Mouse (Mus musculus): Measurements from ENCODE around the gene Spon1.

Spon1 gene

DNA sequence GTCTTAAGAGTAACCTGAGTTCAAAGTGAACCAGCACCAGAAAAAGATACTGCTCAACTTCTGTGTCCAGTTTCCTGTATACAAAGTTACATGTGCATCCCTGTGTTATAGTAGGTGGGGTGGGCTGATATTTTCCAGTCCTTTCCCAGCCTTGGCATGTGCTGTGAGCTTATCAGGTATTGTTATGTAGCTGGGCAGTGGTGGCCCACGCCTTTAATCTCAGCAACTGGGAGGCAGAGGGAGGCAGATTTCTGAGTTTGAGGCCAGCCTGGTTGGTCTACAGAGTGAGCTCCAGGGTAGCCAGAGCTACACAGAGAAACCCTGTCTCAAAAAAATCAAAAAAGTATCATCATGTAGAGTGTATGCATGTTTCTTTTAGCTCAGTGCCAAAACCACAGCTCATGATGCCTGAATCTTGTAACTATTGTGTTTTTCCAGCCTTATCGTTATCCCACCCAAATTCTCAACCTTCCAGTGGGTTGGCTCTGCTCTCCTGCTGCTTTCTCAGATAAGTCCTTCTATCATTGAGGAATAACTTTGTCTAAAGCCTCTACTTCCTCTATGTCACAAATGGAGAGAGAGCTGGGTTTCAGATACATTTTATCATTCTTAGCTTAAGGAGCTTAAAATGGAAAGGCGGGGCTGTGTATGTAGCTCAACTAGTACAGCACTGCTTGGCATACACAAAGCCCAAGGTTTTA lies 137.5 kb downstream of the Spon1 start:
- DNase-seq (ENCODE audit: low spot score in 2 of 2), result no peak

DNA sequence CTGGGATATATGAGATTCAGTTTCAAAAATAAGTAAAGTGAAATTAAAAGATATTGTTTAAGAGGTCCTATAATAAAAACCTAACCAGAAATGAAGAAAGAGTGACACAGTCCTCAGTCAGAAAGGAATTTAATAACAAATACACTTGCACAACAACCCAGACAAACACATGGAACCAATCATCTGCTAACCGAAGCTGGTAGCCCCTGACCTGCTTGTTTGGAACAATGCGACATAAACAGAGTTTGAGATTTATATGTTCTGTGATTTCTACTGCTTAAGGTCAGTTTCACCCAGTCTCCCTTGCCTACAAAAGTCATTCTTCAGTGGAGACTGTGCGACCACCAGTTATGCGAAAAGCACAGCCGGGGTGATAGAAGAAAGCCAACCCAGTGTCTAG lies 138.1 kb downstream of the Spon1 start:
- DNase-seq (ENCODE audit: low spot score in 2 of 2), result no peak

DNA sequence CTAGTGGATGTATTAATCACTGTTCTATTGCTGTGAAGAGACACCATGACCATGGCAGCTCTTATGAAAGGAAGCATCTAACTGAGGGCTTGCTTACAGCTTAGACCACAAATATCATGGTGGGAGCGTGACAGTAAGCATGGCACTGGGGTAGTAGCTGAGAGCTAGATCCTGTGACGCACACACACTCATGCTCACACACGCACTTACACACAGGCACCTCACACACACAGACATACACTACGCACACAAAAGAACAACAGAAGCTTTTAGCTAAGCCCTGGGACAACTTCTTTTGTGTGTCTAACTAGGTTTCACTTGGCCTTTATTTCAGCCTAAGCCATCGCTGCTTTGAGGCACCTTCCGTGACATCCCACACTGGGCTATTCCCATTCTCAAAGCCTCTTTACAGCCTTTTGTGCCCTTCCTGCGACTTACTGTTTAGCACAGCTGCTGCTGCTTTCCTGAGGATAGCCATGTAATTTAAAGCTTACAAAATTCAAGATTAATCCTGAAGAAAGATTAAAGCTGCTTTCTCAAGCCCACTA lies 138.6 kb downstream of the Spon1 start:
- DNase-seq (ENCODE audit: low spot score in 2 of 2), result no peak

DNA sequence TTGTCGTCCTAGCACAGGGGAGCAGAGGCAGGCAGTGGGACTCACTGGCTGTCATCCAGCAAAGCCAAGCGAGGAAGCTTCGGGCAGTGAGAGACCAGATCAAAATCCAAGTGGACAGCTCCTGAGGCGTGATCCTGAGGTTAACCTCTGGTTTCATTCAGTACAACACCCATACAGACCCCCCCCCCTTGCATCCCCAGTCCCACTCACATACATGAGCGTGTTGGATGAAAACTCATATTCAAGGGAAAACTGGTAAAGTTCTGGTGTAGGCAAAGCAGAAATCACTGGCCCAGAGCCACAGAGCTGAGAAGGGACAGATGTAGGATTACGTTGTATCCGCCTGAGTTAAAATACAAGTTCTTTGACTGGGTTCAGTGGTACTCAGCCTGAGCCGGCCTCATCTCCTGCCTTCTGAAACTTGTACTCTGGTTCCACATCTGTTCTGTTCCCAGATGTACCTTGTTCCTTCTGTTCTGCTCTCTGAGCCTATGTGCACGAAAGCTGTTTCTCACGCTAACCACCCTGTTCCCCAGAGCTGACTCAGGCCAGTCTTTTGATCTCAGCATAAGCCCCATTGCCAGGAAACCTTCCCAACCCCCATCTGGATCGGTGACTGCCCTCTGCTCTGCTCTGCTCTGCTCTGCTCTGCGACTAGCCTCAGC lies 143.5 kb downstream of the Spon1 start:
- DNase-seq (ENCODE audit: low spot score in 2 of 2), result no peak

DNA sequence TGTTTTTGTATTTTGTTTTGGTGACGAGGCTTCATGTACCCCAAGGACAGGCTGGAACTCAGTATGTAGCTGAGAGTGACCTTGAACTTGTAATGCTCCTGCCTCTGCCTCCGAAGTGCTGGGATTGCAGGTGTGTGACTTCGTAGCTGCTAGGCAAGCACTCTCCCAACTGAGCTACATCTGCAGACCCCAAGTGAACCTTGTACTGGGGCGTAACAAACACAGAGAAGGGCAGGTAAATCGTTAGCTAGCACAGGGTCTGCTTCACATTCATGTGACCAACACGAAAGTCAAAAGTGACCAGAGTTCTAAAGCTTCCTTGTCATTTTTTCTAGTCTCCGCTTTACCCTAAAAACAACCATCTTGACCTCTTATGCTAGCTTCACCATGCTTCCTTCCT lies 145.1 kb downstream of the Spon1 start:
- no peak for DNase-seq (ENCODE audit: low spot score in 2 of 2)

DNA sequence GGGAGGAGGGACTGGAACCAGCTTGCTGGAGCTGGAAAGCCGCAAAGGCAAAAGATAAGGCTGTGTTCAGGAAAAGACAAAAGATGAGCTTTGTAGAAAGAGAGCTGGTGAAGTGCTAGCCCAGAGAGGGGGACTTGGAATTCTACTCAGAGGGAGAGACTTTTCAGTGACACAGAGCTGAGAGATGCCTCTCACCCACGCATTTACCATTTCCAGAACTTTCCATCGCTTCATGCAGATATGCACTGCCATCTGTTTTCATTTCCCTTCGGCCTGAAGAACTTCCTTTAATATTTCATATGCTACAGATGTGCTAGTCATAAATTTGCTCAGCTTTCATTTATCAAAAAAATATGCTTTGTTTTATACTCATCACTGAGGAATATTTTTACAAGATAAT lies 150.1 kb downstream of the Spon1 start:
- DNase-seq (ENCODE audit: low spot score in 2 of 2), result no peak

DNA sequence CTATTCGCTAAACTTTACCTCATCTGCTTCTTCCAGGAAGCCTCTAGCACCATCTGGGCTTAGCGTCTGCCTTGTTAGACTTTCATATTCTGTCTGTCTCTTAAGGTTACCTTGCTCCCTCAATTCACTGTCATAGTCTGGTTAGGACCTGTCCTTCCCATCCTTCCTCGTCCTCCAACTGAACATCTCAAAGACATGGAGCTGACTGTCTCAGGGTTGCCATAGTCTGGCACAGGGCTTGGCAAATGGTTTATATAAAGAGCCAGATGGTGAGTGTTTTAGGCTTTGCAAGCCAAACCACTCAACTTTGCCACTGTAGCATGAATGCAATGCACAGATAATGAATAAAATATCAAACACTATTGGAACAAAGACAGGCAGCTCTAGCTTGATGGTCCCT lies 153.1 kb downstream of the Spon1 start:
- no peak for DNase-seq (ENCODE audit: low spot score in 2 of 2)

DNA sequence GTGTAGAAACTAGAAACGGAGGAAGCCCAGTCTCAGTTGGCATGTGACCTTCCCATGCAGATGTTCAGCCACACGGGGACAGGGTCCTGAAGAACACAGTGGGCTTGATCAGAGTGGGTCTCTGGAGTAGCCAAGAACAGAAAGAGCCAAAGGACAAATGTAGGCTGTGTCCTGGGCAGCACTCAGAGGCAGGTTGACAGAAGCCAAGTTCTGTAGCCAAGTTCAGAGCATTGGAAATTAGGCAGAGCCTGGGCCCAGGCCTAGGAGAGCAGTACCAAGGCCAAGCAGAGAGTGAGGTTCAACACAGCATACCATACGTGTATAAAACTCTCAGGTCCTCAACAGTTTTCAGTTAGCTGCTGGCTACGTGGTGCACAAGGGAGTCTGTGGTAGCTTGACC lies 153.7 kb downstream of the Spon1 start:
- DNase-seq (ENCODE audit: low spot score in 2 of 2), result no peak

DNA sequence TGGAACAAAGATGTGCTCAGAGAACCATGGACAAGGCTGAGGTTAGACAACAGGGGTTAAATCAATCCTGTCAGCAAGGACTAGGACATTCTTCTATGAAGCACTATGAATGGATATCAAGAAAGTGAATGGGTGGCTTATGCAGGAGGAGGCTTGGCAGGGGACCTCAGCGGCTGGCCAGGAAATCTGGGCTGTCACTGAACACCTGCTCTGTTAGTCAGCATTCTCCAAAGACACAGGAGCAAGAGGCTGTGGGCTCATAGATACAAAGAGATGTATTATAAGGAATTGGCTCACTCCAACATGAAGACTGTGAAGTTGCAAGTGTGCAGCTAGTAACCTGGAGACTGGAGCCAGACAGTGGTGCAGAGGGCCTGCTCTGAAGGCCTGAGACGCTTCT lies 154.3 kb downstream of the Spon1 start:
- DNase-seq (ENCODE audit: low spot score in 2 of 2), result no peak

DNA sequence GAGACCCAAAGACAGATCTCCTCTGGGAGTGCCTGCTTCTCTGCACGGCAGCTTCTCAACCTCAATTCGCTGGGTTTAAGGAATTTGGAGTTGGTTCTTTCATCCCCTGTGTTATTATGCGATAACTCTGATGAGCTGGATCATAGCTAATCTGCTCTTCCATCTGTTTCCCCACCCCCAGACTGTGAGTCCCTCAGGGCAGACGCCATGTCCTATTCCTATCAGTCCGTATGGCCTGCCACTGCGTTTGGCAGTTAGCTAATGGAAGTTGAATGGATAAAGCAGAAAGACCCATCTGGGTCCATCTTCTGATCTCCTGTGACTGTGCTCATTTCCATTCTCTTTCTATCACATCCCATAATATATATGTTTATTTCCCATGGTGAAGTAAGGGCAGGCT lies 158.8 kb downstream of the Spon1 start:
- no peak for DNase-seq (ENCODE audit: low spot score in 2 of 2)

DNA sequence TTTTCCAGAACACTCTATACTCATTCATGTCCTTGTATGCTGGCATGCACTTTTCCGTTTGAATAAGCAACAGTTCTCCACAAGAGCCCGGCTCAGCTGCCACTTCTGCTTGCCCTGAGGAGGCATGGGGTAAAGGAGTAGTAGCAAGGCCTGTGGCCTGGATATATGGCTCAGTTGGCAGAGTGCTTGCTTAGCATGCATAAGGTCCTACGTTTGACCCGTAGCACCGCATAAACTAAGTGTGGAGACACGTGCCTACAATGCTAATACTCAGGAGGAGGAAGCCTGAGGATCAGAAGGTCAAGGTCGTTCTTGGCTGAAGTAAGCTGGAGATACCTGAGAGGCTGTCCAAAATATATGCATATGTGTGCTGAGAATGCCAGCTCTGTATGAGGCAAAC lies 185.1 kb downstream of the Spon1 start:
- no peak for DNase-seq (ENCODE audit: low spot score in 2 of 2)

DNA sequence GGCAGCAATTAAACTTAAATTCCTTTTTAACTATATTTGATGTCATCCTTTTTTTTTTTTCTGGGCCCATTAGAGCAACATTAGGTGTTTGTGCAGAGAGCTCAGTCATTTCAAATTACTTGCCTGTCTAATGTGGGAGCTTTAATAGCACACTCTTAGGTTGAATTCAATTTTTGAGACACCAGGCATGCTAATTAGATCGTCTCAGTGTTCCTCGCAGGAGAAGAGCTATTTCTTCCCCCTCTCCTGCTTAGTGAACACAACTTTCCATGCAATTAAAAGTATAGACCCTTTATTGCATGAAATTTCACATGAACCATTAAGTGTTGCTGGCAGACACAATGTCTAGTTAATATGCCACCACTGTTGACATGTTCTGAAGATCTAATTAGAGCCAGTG lies 189.6 kb downstream of the Spon1 start:
- DNase-seq (ENCODE audit: low spot score in 2 of 2), result no peak

DNA sequence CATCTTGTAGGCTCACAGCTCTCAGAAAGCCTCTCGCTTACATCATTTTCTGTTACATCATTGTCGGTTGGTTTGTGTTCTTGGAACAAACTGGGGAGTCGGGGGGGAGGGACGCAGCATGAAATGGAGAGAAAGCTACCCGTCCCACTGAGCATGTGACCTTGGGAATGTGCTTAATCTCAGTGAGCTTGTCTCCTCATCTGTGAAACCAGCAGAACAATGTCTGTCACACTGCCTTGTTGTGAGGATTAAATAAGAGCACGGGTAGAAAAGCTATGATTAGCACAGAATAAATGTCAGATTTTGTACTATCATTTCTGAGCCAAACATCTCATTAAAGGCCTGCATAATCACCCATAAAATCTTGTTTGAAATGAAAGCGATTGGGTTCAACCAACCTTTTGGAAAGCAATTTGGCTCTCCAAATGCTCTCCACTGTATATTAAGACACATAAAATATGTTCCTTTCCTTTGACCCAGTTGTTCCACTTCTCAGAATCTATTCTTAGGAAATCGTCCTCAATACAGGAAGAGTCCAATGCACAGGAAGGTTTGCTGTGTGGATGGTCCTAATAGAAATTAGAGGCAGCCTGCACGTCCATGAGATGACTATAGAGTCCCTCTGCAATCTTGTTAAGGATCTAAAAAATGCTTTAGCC lies 195.2 kb downstream of the Spon1 start:
- DNase-seq (ENCODE audit: low spot score in 2 of 2), result no peak

DNA sequence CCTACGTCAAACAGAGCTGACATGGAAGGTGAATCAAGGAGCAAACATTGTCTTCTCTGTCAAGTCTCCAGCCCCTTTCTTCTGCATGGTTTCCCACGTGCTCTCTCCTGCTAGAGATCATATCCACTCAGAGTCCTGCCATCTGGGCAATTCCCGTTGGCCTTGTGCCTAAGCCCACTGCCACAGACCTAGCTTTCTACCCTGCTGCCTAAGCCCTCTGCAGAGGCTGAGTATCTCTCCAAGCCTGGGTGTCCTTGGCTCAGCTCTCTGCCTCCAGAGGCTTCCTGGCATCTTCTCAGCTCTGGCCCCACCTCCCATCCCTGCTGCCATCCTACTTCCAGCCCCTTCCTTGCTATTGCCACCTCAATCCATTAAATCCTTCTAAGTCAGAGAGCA lies 195.7 kb downstream of the Spon1 start:
- no peak for DNase-seq (ENCODE audit: low spot score in 2 of 2)

DNA sequence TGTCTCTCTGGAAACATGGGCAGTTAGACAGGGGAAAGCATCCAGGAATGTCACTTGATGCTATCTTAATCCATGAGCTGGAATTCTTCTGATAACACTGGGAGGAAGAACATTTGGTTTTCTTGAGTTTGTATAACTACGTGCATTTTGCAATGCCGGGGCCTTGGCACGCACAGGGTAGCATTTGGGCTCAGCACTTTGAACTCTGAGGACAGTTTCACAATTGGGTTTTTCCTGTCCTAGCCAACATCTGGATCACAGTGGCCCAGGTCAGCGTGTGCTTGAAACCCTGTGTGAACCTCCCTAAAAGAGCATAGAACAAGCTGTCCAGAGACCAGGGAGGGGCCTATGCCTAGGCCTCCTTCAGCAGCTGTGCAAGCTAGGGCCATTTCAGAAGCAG lies 196.3 kb downstream of the Spon1 start:
- no peak for DNase-seq (ENCODE audit: low spot score in 2 of 2)

DNA sequence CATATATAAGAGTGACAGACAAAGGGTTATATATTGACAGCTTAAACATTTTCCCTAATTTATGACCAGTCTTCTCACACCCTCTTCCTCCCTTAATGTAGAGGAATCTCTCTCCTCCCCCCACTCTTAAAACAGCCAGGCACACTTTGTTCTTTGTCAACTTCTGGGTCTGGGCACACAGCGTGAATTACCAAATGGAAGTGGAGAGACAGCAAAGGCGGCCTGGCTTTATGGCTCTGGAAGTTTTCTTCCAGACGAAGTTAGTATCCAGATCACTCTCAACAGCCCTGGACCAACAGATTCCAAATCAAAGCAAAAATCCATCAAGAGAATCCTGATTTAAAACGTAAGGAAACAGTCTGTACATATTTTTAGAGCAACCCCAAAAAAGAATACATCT lies 198.0 kb downstream of the Spon1 start:
- no peak for DNase-seq (ENCODE audit: low spot score in 2 of 2)

DNA sequence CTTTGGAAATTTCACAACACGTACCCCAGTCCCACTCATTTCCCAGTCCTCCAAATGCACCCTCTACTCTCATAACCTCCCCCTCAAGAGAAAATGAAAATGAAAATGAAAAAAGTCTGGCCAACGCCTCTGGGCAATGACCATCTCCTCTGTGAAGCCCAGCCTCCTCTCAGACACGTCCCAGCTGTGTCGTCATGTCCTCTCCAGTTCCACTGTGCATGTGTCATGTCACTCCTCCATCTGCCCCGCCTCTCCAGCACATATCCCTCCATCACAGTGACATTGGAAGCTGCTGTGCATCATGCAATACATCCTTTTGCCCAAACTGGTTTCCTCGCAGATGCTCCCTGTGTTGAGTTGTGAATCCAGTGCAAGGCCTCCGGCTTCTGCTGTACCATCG lies 199.8 kb downstream of the Spon1 start:
- DNase-seq (ENCODE audit: low spot score in 2 of 2), result no peak

DNA sequence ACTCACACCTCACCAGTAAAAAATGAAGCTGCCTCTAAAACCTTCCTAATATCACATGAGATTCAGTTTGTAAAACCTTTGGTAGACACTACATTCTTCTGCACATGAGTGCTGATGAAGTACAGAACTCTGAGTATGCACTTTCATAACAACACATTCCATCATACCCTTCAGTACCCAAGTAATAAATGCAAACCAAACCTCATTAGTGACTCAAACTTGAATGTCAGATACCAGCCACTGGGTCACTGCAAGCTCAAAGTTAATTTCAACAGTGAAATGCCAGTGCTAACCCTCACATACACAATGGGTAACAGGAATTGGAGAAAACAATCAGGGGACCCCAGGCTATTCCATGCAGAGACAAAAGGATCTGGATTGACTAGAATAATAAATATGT lies 203.4 kb downstream of the Spon1 start:
- no peak for DNase-seq (ENCODE audit: low spot score in 2 of 2)

DNA sequence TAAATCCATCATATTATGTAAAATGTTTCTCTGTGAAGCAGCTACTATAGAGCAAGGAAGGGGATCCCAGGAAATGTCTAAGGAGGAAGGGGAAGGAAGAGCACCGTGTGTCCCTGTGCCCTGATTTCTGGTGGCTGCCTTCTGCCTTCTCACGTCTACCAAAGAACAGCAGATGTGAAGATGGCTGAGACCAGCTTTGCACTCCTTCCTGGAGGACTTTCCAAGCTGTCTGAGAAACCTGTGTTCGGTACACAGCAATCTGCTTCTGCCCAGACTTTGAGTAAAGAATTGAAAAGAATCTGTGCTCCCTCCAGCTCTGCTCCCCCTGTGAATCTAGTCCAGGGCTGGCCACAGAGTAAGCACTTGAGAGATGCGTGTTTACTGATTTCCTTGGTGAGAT lies 206.7 kb downstream of the Spon1 start:
- no peak for DNase-seq (ENCODE audit: low spot score in 2 of 2)

DNA sequence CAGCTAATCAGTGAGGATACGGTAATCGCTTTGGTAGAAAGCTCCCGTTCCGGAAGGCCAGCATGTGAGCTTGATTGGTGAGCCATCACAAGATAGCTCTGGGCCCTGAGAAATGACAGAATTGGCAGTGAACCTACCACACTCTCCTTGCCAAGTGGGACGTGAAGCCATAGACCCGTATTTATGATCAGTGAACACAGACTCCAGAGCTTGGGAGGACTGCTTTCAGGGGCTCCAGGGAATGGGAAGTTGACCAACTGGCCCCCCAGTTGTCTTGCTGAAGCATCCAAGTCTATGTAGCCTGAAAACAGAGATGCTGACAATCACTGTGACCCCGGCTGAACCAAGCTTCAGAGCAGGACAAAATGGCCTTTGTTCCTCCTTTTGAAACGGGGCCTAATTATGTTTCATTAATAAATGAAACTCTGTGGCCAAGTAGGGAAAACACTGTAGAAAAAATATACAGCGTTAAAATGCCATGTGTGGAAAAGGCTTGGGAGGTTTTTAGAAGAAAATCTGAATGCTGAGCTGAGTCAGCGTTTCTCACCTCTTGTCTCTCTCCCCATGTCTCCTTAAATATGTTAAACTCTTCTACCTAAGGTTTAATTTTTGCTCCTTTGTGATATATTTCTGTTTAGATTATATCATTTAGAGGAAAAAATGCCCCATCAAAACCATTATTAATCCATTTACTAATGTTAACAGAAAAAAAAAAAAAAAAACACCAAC lies 220.8 kb downstream of the Spon1 start:
- no peak for DNase-seq (ENCODE audit: low spot score in 2 of 2)

DNA sequence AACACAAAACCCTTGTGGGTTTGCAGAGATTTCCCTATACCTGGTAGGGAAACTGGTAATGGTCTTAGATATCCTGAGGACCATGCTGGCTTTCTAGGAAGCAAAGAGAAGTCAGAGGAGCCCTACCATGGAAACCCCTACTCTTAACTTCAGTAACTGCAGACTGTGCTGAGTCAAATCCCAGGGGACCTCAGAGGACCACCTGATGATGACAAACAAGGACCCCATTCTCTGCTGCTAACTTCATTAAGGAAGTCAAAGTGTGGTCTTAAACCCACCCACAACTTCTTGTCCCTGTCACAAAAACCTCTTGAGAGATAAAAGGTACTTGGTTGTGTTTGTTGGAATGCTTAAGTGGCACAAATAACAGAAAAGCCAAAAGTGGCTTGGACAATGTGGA lies 222.4 kb downstream of the Spon1 start:
- DNase-seq (ENCODE audit: low spot score in 2 of 2), result no peak

DNA sequence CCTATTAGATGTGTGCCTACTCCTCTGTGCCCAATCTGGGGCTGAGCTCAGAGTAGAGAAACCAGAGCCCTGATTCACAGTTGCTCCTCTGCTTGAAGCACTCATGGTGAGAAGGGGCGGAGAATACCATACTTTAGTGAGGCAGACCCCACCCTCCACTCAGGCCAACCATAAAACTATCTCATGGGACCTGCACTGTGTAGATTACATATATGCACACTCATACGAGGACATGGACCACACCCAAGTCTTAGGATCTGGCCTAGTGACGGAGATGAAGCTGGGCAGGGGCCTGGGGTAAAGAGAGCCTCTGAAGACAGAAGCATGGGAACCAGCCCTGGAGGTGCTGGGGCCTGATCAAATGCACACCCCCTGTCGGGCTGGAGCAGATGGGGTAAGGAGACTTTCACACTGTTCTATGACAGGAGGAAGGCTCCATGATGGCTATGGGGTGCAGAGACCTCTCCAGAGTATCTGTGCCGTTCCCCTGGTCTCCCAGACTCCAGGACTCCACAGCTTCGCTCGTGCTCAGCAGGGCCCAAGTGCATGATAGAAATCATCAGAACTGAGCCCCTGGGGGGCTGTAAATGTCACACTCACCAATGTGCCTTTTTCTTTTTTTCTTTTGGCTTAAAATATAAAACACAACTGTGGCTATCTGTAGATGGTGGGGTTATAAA lies 232.0 kb downstream of the Spon1 start:
- DNase-seq (ENCODE audit: low spot score in 2 of 2), result no peak

Measured in spleen, postnatal 36 days (tissue).